ENCODE assay signal across 17 mouse cellular contexts in genomic region chr15:80491505-80491904, GRCm38 (mm10).
A peak's percentile ranks its signal among the peaks of the same experiment; 100 is the strongest.
DNase-seq lines count a peak whose midpoint lies in the region; ATAC-seq and TF ChIP-seq lines count a peak whose summit lies in the region.
"Had no signal": no experiment of that assay in that cellular context is flagged by ENCODE, and none has a peak within 500 bp of the region (broad histone marks: within the 10 kb centered on the region; RNA-seq: fewer than 3 reads in every experiment).

No protein-coding gene starts in this region.

- no peaks in the 10 kb centered on the region for H3K27me3 ChIP-seq in intestine, postnatal 0 days (replicated peaks; ENCODE audit: control insufficient read depth, insufficient read depth, low read length)
- no peaks in the 10 kb centered on the region for H3K27me3 ChIP-seq in intestine, embryonic 15.5 days (replicated peaks)
- H3K27me3 ChIP-seq: forebrain, embryonic 13.5 days; hindbrain, embryonic 15.5 days had no signal

- H3K4me3 ChIP-seq in intestine, postnatal 0 days (ENCODE audit: low read depth, low read length): no peak overlapping the region
- H3K4me3 ChIP-seq in intestine, embryonic 15.5 days (replicated peaks): no peak overlapping the region
- H3K4me3 ChIP-seq in ES-E14 (ENCODE audit: insufficient read depth in 1 of 2, low read depth in 1 of 2, low read length in 2 of 2, poor library complexity in 1 of 2, severe bottlenecking in 1 of 2): no peak overlapping the region
- H3K4me3 ChIP-seq: forebrain, embryonic 13.5 days; hindbrain, embryonic 15.5 days; limb, embryonic 13.5 days; midbrain, embryonic 12.5 days had no signal

- no peak overlapping the region for H3K4me2 ChIP-seq in intestine, postnatal 0 days (replicated peaks; ENCODE audit: low read depth)
- H3K4me2 ChIP-seq in intestine, embryonic 15.5 days (replicated peaks): no peak overlapping the region
- H3K4me2 ChIP-seq: forebrain, embryonic 13.5 days; hindbrain, embryonic 15.5 days; limb, embryonic 13.5 days; midbrain, embryonic 12.5 days had no signal

- in situ Hi-C loops in ES-E14 (cut with MboI; ENCODE audit: low sequenced_read_pairs in 2 of 2, unreplicated experiment in 2 of 2): no loop called here

- no peak for ATAC-seq in intestine, postnatal 0 days
- no peak for ATAC-seq in intestine, embryonic 15.5 days
- 0 out of 2 replicates have a peak, but pooled peaks have one; percentile 48 for ATAC-seq in megakaryocyte progenitor cell, adult 5-6 weeks (replicated peaks; ENCODE audit: poor library complexity)
- ATAC-seq: forebrain, embryonic 13.5 days had no signal

- no peaks in the 10 kb centered on the region for H3K9me3 ChIP-seq in intestine, postnatal 0 days (ENCODE audit: control insufficient read depth)
- no peaks in the 10 kb centered on the region for H3K9me3 ChIP-seq in intestine, embryonic 15.5 days
- H3K9me3 ChIP-seq in ES-E14 (ENCODE audit: control insufficient read depth, insufficient read depth, low read depth, low read length): no peaks in the 10 kb centered on the region
- H3K9me3 ChIP-seq: G1E; hindbrain, embryonic 15.5 days; limb, embryonic 13.5 days; midbrain, embryonic 12.5 days had no signal

- H3K36me3 ChIP-seq in intestine, postnatal 0 days (ENCODE audit: control insufficient read depth, insufficient read depth): no peaks in the 10 kb centered on the region
- H3K36me3 ChIP-seq in intestine, embryonic 15.5 days: no peaks in the 10 kb centered on the region
- H3K36me3 ChIP-seq in ES-E14 (ENCODE audit: control insufficient read depth, insufficient read depth, low read length, poor library complexity, severe bottlenecking): no peaks in the 10 kb centered on the region
- H3K36me3 ChIP-seq: G1E; hindbrain, embryonic 15.5 days; limb, embryonic 13.5 days; midbrain, embryonic 12.5 days had no signal

- peak; percentile 21 for TF ChIP-seq CTCF in intestine, postnatal 0 days (IDR thresholded peaks at IDR 0.05; ENCODE audit: low read depth)

- DNase-seq in 3T3-L1 (ENCODE audit: low read depth, low spot score): peak; percentile 10
- peak; percentile 38 for DNase-seq in ES-E14 (ENCODE audit: low read depth, low spot score)
- no peak for DNase-seq in spleen, adult 12 weeks (ENCODE audit: low spot score)
- DNase-seq in urinary bladder, postnatal 36 days (ENCODE audit: low spot score in 2 of 2): no peak
- no peak for DNase-seq in right cerebral cortex, postnatal 36 days (ENCODE audit: low spot score in 2 of 2)
- DNase-seq: adrenal gland, adult 8-10 months; cerebellum, postnatal 36 days; gastrocnemius, postnatal 25 days; layer of hippocampus, postnatal 36 days had no signal

- 74% methylated on average over 4 of the region's 4 CpGs for WGBS in intestine, postnatal 0 days
- 75% methylated on average over 4 of the region's 4 CpGs for WGBS in intestine, embryonic 15.5 days

- H3K4me1 ChIP-seq in intestine, postnatal 0 days (replicated peaks; ENCODE audit: control insufficient read depth, insufficient read depth, low read length): no peaks in the 10 kb centered on the region
- no peaks in the 10 kb centered on the region for H3K4me1 ChIP-seq in intestine, embryonic 15.5 days (replicated peaks)
- H3K4me1 ChIP-seq in ES-E14 (ENCODE audit: control insufficient read depth in 2 of 2, insufficient read depth in 2 of 2, low read length in 2 of 2, poor library complexity in 1 of 2): no peaks in the 10 kb centered on the region; a peak in 1 of 4 replicates
- H3K4me1 ChIP-seq: hindbrain, embryonic 15.5 days; limb, embryonic 13.5 days had no signal

- no peak overlapping the region for H3K27ac ChIP-seq in intestine, postnatal 0 days (ENCODE audit: low read depth, low read length)
- no peak overlapping the region for H3K27ac ChIP-seq in intestine, embryonic 15.5 days
- H3K27ac ChIP-seq in ES-E14 (ENCODE audit: insufficient read depth, low read depth, low read length, poor library complexity, severe bottlenecking): no peak overlapping the region
- H3K27ac ChIP-seq: forebrain, embryonic 13.5 days; hindbrain, embryonic 15.5 days; limb, embryonic 13.5 days; midbrain, embryonic 12.5 days had no signal

- no peak overlapping the region for H3K9ac ChIP-seq in intestine, postnatal 0 days (ENCODE audit: low read depth, low read length)
- no peak overlapping the region for H3K9ac ChIP-seq in intestine, embryonic 15.5 days
- H3K9ac ChIP-seq in ES-E14 (ENCODE audit: insufficient read depth, low read depth, low read length, poor library complexity, severe bottlenecking): no peak overlapping the region
- H3K9ac ChIP-seq: forebrain, embryonic 13.5 days; hindbrain, embryonic 15.5 days; limb, embryonic 13.5 days; midbrain, embryonic 12.5 days had no signal

TF ChIP-seq in ES-E14, 5 proteins besides CTCF, POLR2A, EP300 and RAD21:
- TF ChIP-seq ZNF384 (IDR thresholded peaks at IDR 0.05; ENCODE audit: low read depth, low read length) (no peak), HCFC1 (IDR thresholded peaks at IDR 0.05; ENCODE audit: borderline replicate concordance, insufficient read depth, low read length) (no peak), CHD2 (IDR thresholded peaks at IDR 0.05; ENCODE audit: low read depth, low read length) (no peak), ZC3H11A (IDR thresholded peaks at IDR 0.05; ENCODE audit: borderline replicate concordance, low read depth, low read length) (no peak), MAFK (IDR thresholded peaks at IDR 0.05; ENCODE audit: insufficient read depth, low read depth, low read length) (no peak)

Comparison
In these comparisons a context has a peak if more than half of its experiments do, and no peak if none do; other contexts are left out.
1. DNase-seq: peak in 3T3-L1 (single experiment) and ES-E14 (single experiment); none in spleen, adult 12 weeks (single experiment), urinary bladder, postnatal 36 days (0 of 2) and right cerebral cortex, postnatal 36 days (0 of 2).